Mouse (Mus musculus) neural tube, embryonic 14.5 days (tissue): ENCODE measurements around the gene Slc16a10. TPM values are rescaled to one million over a fixed set of nuclear protein-coding genes. Genes with fewer than 3 reads are reported as not detected.

ENCODE experiments used
- ATAC-seq: fragments of 200-750 bp; cut with Nextera tagmentation; 2 replicates; pipeline ENCODE4 v1.8.0; 2017; ENCODE audit warnings: low read depth, mild to moderate bottlenecking, moderate TSS enrichment, moderate library complexity
- H3K27ac ChIP-seq: fragments of 300-500 bp; sonication (generic); 2 replicates; pipeline ENCODE4 v1.5.1; 2014; ENCODE audit warnings: low read depth, mild to moderate bottlenecking, control low read depth, low read length, moderate library complexity, mixed read lengths
- H3K27me3 ChIP-seq: fragments of 300-500 bp; sonication (generic); 2 replicates; pipeline ENCODE4 v1.6.1; 2014; ENCODE audit warnings: low read length; ENCODE audit not compliant: control insufficient read depth, insufficient read depth
- H3K36me3 ChIP-seq: fragments of 300-500 bp; sonication (generic); 2 replicates; pipeline ENCODE4 v1.6.1; 2014; ENCODE audit warnings: low read length, mixed read lengths; ENCODE audit not compliant: control insufficient read depth, insufficient read depth
- H3K4me1 ChIP-seq: fragments of 300-500 bp; sonication (generic); 2 replicates; pipeline ENCODE4 v1.6.1; 2014; ENCODE audit warnings: low read length; ENCODE audit not compliant: control insufficient read depth, insufficient read depth
- H3K4me2 ChIP-seq: fragments of 300-500 bp; sonication (generic); 2 replicates; pipeline ENCODE4 v1.6.1; 2014; ENCODE audit warnings: mild to moderate bottlenecking, low read depth, low read length, control low read depth
- H3K4me3 ChIP-seq: fragments of 300-500 bp; sonication (generic); 2 replicates; pipeline ENCODE4 v1.5.1; 2014; ENCODE audit warnings: low read depth, low read length, control low read depth, mixed read lengths
- H3K9ac ChIP-seq: fragments of 300-500 bp; sonication (generic); replicated peaks from 2 replicates; pipeline ENCODE4 v1.6.1; 2014; ENCODE audit warnings: low read depth, mild to moderate bottlenecking, control low read depth, low read length, mixed read lengths
- H3K9me3 ChIP-seq: fragments of 300-500 bp; sonication (generic); 2 replicates; pipeline ENCODE4 v1.6.1; 2016; ENCODE audit warnings: low read length; ENCODE audit not compliant: control insufficient read depth
- WGBS: fragments of 180-500 bp; shearing (Covaris S2); extraction: QIAGEN DNeasy Blood & Tissue Kit; methylation state at CpG from one replicate; pipeline ENCODE4 v1.1.7; 2014; 5-methylcytosine and 5-hydroxymethylcytosine counted together
- polyA plus RNA-seq: library from polyadenylated mRNA; unstranded; fragments of >200 nt; fragmentation: Nextera tagmentation; extraction: Ambion mirVana; gene quantifications from 2 replicates; pipeline ENCODE4 v1.2.1, GENCODE M21; 2014

Gene Slc16a10
- polyA plus RNA-seq, 1 experiment from 2014 or later: 1.9 TPM

- Histone ChIP-seq H3K4me3 (no peak overlapping the region), H3K9me3 (no peaks in the 10 kb centered on the region), H3K9ac (no peak overlapping the region), H3K4me2 (no peak overlapping the region), H3K4me1 (no peaks in the 10 kb centered on the region), H3K36me3 (no peaks in the 10 kb centered on the region), H3K27me3 (no peaks in the 10 kb centered on the region), H3K27ac (no peak overlapping the region)
- no peak for ATAC-seq
- 96% methylated on average over 2 of the region's 2 CpGs for WGBS
These were observed 18.0 kb downstream of the Slc16a10 start for GRCm38 (mm10) chr10:40124096-40124495.

GRCm38 (mm10) chr10:40119466-40119865, 22.6 kb downstream of the Slc16a10 start:
- Histone ChIP-seq H3K27me3 (no peaks in the 10 kb centered on the region), H3K9ac (no peak overlapping the region), H3K4me1 (no peaks in the 10 kb centered on the region), H3K4me2 (no peak overlapping the region), H3K9me3 (no peaks in the 10 kb centered on the region), H3K27ac (no peak overlapping the region), H3K4me3 (no peak overlapping the region), H3K36me3 (no peaks in the 10 kb centered on the region)
- WGBS: 87% methylated on average over 3 of the region's 3 CpGs
- no peak for ATAC-seq

- H3K9ac ChIP-seq: no peak overlapping the region
- H3K9me3 ChIP-seq: no peaks in the 10 kb centered on the region
- no peaks in the 10 kb centered on the region for H3K36me3 ChIP-seq
- H3K4me2 ChIP-seq: no peak overlapping the region
- no peak overlapping the region for H3K4me3 ChIP-seq
- H3K27ac ChIP-seq: no peak overlapping the region
- no peaks in the 10 kb centered on the region for H3K4me1 ChIP-seq
- ATAC-seq: no peak
- no peaks in the 10 kb centered on the region for H3K27me3 ChIP-seq
- 83% methylated on average over 5 of the region's 5 CpGs for WGBS
These were observed 23.2 kb downstream of the Slc16a10 start for GRCm38 (mm10) chr10:40118743-40119387.

GRCm38 (mm10) chr10:40113517-40114085, 28.5 kb downstream of the Slc16a10 start:
- no peak for ATAC-seq

GRCm38 (mm10) chr10:40112256-40112655, 29.8 kb downstream of the Slc16a10 start:
- no peak for ATAC-seq
- Histone ChIP-seq H3K27me3 (no peaks in the 10 kb centered on the region), H3K4me3 (no peak overlapping the region), H3K9ac (no peak overlapping the region), H3K4me1 (no peaks in the 10 kb centered on the region), H3K27ac (no peak overlapping the region), H3K36me3 (no peaks in the 10 kb centered on the region), H3K4me2 (no peak overlapping the region), H3K9me3 (no peaks in the 10 kb centered on the region)
- WGBS: 88% methylated on average over 10 of the region's 10 CpGs

More at GRCm38 (mm10) chr10:40113517-40114085, 28.5 kb downstream of the Slc16a10 start:
- H3K27me3 ChIP-seq: no peaks in the 10 kb centered on the region
- no peak overlapping the region for H3K4me2 ChIP-seq
- H3K27ac ChIP-seq: no peak overlapping the region
- no peaks in the 10 kb centered on the region for H3K36me3 ChIP-seq
- H3K9me3 ChIP-seq: no peaks in the 10 kb centered on the region
- H3K9ac ChIP-seq: no peak overlapping the region
- no peaks in the 10 kb centered on the region for H3K4me1 ChIP-seq
- no peak overlapping the region for H3K4me3 ChIP-seq
- 91% methylated on average over 7 of the region's 7 CpGs for WGBS

GRCm38 (mm10) chr10:40109520-40109919, 32.5 kb downstream of the Slc16a10 start:
- Histone ChIP-seq H3K36me3 (no peaks in the 10 kb centered on the region), H3K9ac (no peak overlapping the region), H3K4me2 (no peak overlapping the region), H3K9me3 (no peaks in the 10 kb centered on the region), H3K27me3 (no peaks in the 10 kb centered on the region), H3K4me1 (no peaks in the 10 kb centered on the region), H3K4me3 (no peak overlapping the region), H3K27ac (no peak overlapping the region)
- no peak for ATAC-seq
- WGBS: 81% methylated on average over 5 of the region's 5 CpGs

- Histone ChIP-seq H3K27ac (no peak overlapping the region), H3K4me2 (no peak overlapping the region), H3K36me3 (no peaks in the 10 kb centered on the region), H3K9me3 (no peaks in the 10 kb centered on the region), H3K27me3 (no peaks in the 10 kb centered on the region), H3K4me3 (no peak overlapping the region), H3K9ac (no peak overlapping the region), H3K4me1 (no peaks in the 10 kb centered on the region)
- ATAC-seq: no peak
- 92% methylated on average over 8 of the region's 8 CpGs for WGBS
These were observed 33.1 kb downstream of the Slc16a10 start for GRCm38 (mm10) chr10:40108992-40109391.

GRCm38 (mm10) chr10:40107995-40108394, 34.1 kb downstream of the Slc16a10 start:
- no peak for ATAC-seq
- Histone ChIP-seq H3K4me1 (no peaks in the 10 kb centered on the region), H3K9ac (no peak overlapping the region), H3K4me3 (no peak overlapping the region), H3K27me3 (no peaks in the 10 kb centered on the region), H3K36me3 (no peaks in the 10 kb centered on the region), H3K27ac (no peak overlapping the region), H3K9me3 (no peaks in the 10 kb centered on the region), H3K4me2 (no peak overlapping the region)
- 96% methylated on average over 1 of the region's 1 CpGs for WGBS

- WGBS: 91% methylated on average over 1 of the region's 1 CpGs
- Histone ChIP-seq H3K4me2 (no peak overlapping the region), H3K4me3 (no peak overlapping the region), H3K4me1 (no peaks in the 10 kb centered on the region), H3K9me3 (no peaks in the 10 kb centered on the region), H3K9ac (no peak overlapping the region), H3K27ac (no peak overlapping the region), H3K36me3 (no peaks in the 10 kb centered on the region), H3K27me3 (no peaks in the 10 kb centered on the region)
- ATAC-seq: no peak
These were observed 36.9 kb downstream of the Slc16a10 start for GRCm38 (mm10) chr10:40105174-40105573.
